Mouse (Mus musculus): Measurements from ENCODE around the gene Mtus2.
"Not testable (repeated sequence)": the region's sequence is repeated elsewhere in the genome, so short reads cannot be mapped to it uniquely, and the experiment has no call there.

The Mtus2 gene

GRCm38 (mm10) chr5:147956821-147957564, at the start of gene Mtus2:
Mtus2 (plus strand) TSS chr5:147957320.
- DNase-seq = peak; percentile 62 to 63

- DNase-seq = no peak
These were observed 49.3 kb upstream of the Mtus2 start for GRCm38 (mm10) chr5:147907851-147908250.

- DNase-seq = no peak
These were observed 46.2 kb upstream of the Mtus2 start for GRCm38 (mm10) chr5:147910807-147911509.

- no peak for DNase-seq
These were observed 45.4 kb upstream of the Mtus2 start for GRCm38 (mm10) chr5:147911744-147912143.

GRCm38 (mm10) chr5:147913241-147913842, 43.8 kb upstream of the Mtus2 start:
- no peak for DNase-seq

GRCm38 (mm10) chr5:147915038-147915566, 42.0 kb upstream of the Mtus2 start:
- no peak for DNase-seq

GRCm38 (mm10) chr5:147916171-147916570, 40.9 kb upstream of the Mtus2 start:
- DNase-seq = no peak

GRCm38 (mm10) chr5:147918044-147918846, 38.9 kb upstream of the Mtus2 start:
- DNase-seq = no peak

- no peak for DNase-seq
These were observed 32.5 kb upstream of the Mtus2 start for GRCm38 (mm10) chr5:147924621-147925020.

GRCm38 (mm10) chr5:147925935-147926604, 31.1 kb upstream of the Mtus2 start:
- peak; percentile 44 to 53 for DNase-seq

GRCm38 (mm10) chr5:147928668-147929497, 28.2 kb upstream of the Mtus2 start:
- peak; percentile 7 to 11 for DNase-seq

- DNase-seq = no peak
These were observed 22.0 kb upstream of the Mtus2 start for GRCm38 (mm10) chr5:147935096-147935495.

- no peak for DNase-seq
These were observed 17.9 kb upstream of the Mtus2 start for GRCm38 (mm10) chr5:147939226-147939625.

- DNase-seq = peak in 1 of 2 experiments; percentile 9
These were observed 12.0 kb upstream of the Mtus2 start for GRCm38 (mm10) chr5:147945000-147945666.

GRCm38 (mm10) chr5:147949881-147950280, 7.2 kb upstream of the Mtus2 start:
- no peak for DNase-seq

GRCm38 (mm10) chr5:147951751-147952150, 5.4 kb upstream of the Mtus2 start:
- DNase-seq = no peak

GRCm38 (mm10) chr5:147953181-147953580, 3.9 kb upstream of the Mtus2 start:
- not testable (repeated sequence) for DNase-seq

- DNase-seq = no peak
These were observed 1.4 kb upstream of the Mtus2 start for GRCm38 (mm10) chr5:147955671-147956070.

GRCm38 (mm10) chr5:147956421-147956820, 699 bp upstream of the Mtus2 start:
- no peak for DNase-seq

- DNase-seq = no peak
These were observed 612 bp downstream of the Mtus2 start for GRCm38 (mm10) chr5:147957592-147958271.
